Mouse (Mus musculus): ENCODE results near the gene Foxp1. TPM values are rescaled to one million over a fixed set of nuclear protein-coding genes. Genes with fewer than 3 reads are reported as not detected.

Gene Foxp1
- total RNA-seq, 2 experiments from 2014 or later: 10.1 to 15.8 TPM

Small RNAs within 50 kb of the gene (microRNA-seq; reads per million reads assigned to microRNA genes)
- not detected for gene Gm22328
- gene Gm49348: not detected

Other genes with a start within 250 kb of the Foxp1 start
- 10 to 100 TPM; 27.4 to 28.5 TPM for gene Eif4e3, start 144.1 kb upstream of the Foxp1 start, total RNA-seq (2021)
- 1 to 10 TPM; 1.0 to 1.4 TPM for gene Gm20696, start 144.1 kb upstream of the Foxp1 start, total RNA-seq (2021)
- under 1 TPM; 0.48 to 0.71 TPM for gene Gpr27, start 170.0 kb upstream of the Foxp1 start, total RNA-seq (2021)
- not detected for gene Prok2, start 203.7 kb upstream of the Foxp1 start, total RNA-seq (2021)